Mouse (Mus musculus): ENCODE measurements around the gene Osbpl6. TPM values are rescaled to one million over a fixed set of nuclear protein-coding genes. Genes with fewer than 3 reads are reported as not detected.
A peak's percentile ranks its signal among the peaks of the same experiment; 100 is the strongest.

Gene Osbpl6
- not detected in 2 replicates for total RNA-seq (2017)

- ATAC-seq (replicated peaks; ENCODE audit: low read depth, poor library complexity, severe bottlenecking), result peak; percentile 46
These were observed at the start of gene Osbpl6 for GRCm38 (mm10) chr2:76406151-76406936. TSS of gene Osbpl6 (plus strand) at chr2:76406508.

- no peak for ATAC-seq (replicated peaks; ENCODE audit: low read depth, poor library complexity, severe bottlenecking)
These were observed 46.1 kb upstream of the Osbpl6 start, which contains the start of gene Cyct for GRCm38 (mm10) chr2:76360226-76360625. TSS of gene Cyct (minus strand) at chr2:76360450.

GRCm38 (mm10) chr2:76362111-76362510 lies 44.2 kb upstream of the Osbpl6 start:
- ATAC-seq (replicated peaks; ENCODE audit: low read depth, poor library complexity, severe bottlenecking), result no peak

- ATAC-seq (replicated peaks; ENCODE audit: low read depth, poor library complexity, severe bottlenecking), result no peak
These were observed 40.5 kb upstream of the Osbpl6 start for GRCm38 (mm10) chr2:76365811-76366210.

GRCm38 (mm10) chr2:76367188-76367922 lies 39.0 kb upstream of the Osbpl6 start:
- peak; percentile 43; the same call in 1 of the 2 replicates for ATAC-seq (replicated peaks; ENCODE audit: low read depth, poor library complexity, severe bottlenecking)

- ATAC-seq (replicated peaks; ENCODE audit: low read depth, poor library complexity, severe bottlenecking), result no peak
These were observed 37.2 kb upstream of the Osbpl6 start for GRCm38 (mm10) chr2:76368861-76369660.

- peak; percentile 83 for ATAC-seq (replicated peaks; ENCODE audit: low read depth, poor library complexity, severe bottlenecking)
These were observed 36.3 kb upstream of the Osbpl6 start, which contains the start of gene Rbm45 for GRCm38 (mm10) chr2:76369821-76370655. TSS of gene Rbm45 (plus strand) at chr2:76369984.

- peak; percentile 33; the same call in 1 of the 2 replicates for ATAC-seq (replicated peaks; ENCODE audit: low read depth, poor library complexity, severe bottlenecking)
These were observed 35.7 kb upstream of the Osbpl6 start for GRCm38 (mm10) chr2:76370656-76370922.

- no peak; the same call in 1 of the 2 replicates for ATAC-seq (replicated peaks; ENCODE audit: low read depth, poor library complexity, severe bottlenecking)
These were observed 34.1 kb upstream of the Osbpl6 start for GRCm38 (mm10) chr2:76372244-76372643.

- no peak for ATAC-seq (replicated peaks; ENCODE audit: low read depth, poor library complexity, severe bottlenecking)
These were observed 31.6 kb upstream of the Osbpl6 start for GRCm38 (mm10) chr2:76374544-76375206.

- ATAC-seq (replicated peaks; ENCODE audit: low read depth, poor library complexity, severe bottlenecking), result no peak
These were observed 27.7 kb upstream of the Osbpl6 start for GRCm38 (mm10) chr2:76378646-76379045.

- ATAC-seq (replicated peaks; ENCODE audit: low read depth, poor library complexity, severe bottlenecking), result no peak
These were observed 19.8 kb upstream of the Osbpl6 start for GRCm38 (mm10) chr2:76386531-76386930.

GRCm38 (mm10) chr2:76400178-76400577 lies 6.1 kb upstream of the Osbpl6 start:
- ATAC-seq (replicated peaks; ENCODE audit: low read depth, poor library complexity, severe bottlenecking), result no peak

- ATAC-seq (replicated peaks; ENCODE audit: low read depth, poor library complexity, severe bottlenecking), result no peak
These were observed 635 bp upstream of the Osbpl6 start for GRCm38 (mm10) chr2:76405596-76406150.

GRCm38 (mm10) chr2:76406937-76407441 lies 681 bp downstream of the Osbpl6 start:
- ATAC-seq (replicated peaks; ENCODE audit: low read depth, poor library complexity, severe bottlenecking), result peak; percentile 46

- no peak for ATAC-seq (replicated peaks; ENCODE audit: low read depth, poor library complexity, severe bottlenecking)
These were observed 3.2 kb downstream of the Osbpl6 start for GRCm38 (mm10) chr2:76409526-76409925.

- ATAC-seq (replicated peaks; ENCODE audit: low read depth, poor library complexity, severe bottlenecking), result no peak
These were observed 3.7 kb downstream of the Osbpl6 start for GRCm38 (mm10) chr2:76409986-76410385.

GRCm38 (mm10) chr2:76412924-76413323 lies 6.6 kb downstream of the Osbpl6 start:
- ATAC-seq (replicated peaks; ENCODE audit: low read depth, poor library complexity, severe bottlenecking), result no peak

Measured in common myeloid progenitor, adult 5-6 weeks (primary cell).